Mouse (Mus musculus) midbrain, embryonic 12.5 days (tissue): ENCODE measurements around the gene Arhgef10l. TPM values are rescaled to one million over a fixed set of nuclear protein-coding genes. Genes with fewer than 3 reads are reported as not detected.

Experiments
- ATAC-seq: fragments of 200-750 bp; cut with Nextera tagmentation; 2 replicates; pipeline ENCODE4 v1.8.0; 2017; ENCODE audit warnings: low read depth, moderate TSS enrichment, moderate library complexity; ENCODE audit not compliant: low FRiP score
- H3K27ac ChIP-seq: fragments of 300-500 bp; sonication (generic); replicated peaks from 2 replicates; pipeline ENCODE4 v1.5.1; 2016; ENCODE audit warnings: mild to moderate bottlenecking
- H3K27me3 ChIP-seq: fragments of 300-500 bp; sonication (generic); 2 replicates; pipeline ENCODE4 v1.6.1; 2016; ENCODE audit warnings: mild to moderate bottlenecking
- H3K36me3 ChIP-seq: fragments of 300-500 bp; sonication (generic); 2 replicates; pipeline ENCODE4 v1.6.1; 2016
- H3K4me1 ChIP-seq: fragments of 300-500 bp; sonication (generic); 2 replicates; pipeline ENCODE4 v1.6.1; 2016
- H3K4me2 ChIP-seq: fragments of 300-500 bp; sonication (generic); replicated peaks from 2 replicates; pipeline ENCODE4 v1.6.1; 2016; ENCODE audit warnings: mild to moderate bottlenecking, moderate library complexity
- H3K4me3 ChIP-seq: fragments of 300-500 bp; sonication (generic); 2 replicates; pipeline ENCODE4 v1.5.1; 2016; ENCODE audit warnings: mild to moderate bottlenecking
- H3K9ac ChIP-seq: fragments of 300-500 bp; sonication (generic); replicated peaks from 2 replicates; pipeline ENCODE4 v1.6.1; 2016; ENCODE audit warnings: mild to moderate bottlenecking, moderate library complexity
- H3K9me3 ChIP-seq: fragments of 300-500 bp; sonication (generic); 2 replicates; pipeline ENCODE4 v1.6.1; 2016; ENCODE audit warnings: mild to moderate bottlenecking
- whole genome bisulfite sequencing: fragments of 180-500 bp; shearing (Covaris S2); methylation state at CpG from one replicate; pipeline ENCODE4 v1.1.7; 2016; 5-methylcytosine and 5-hydroxymethylcytosine counted together
- polyA plus RNA-seq: library from polyadenylated mRNA; unstranded; fragments of >200 nt; fragmentation: Nextera tagmentation; extraction: Ambion mirVana; gene quantifications from 2 replicates; pipeline ENCODE4 v1.2.1, GENCODE M21; 2016

Arhgef10l gene
- polyA plus RNA-seq, 1 experiment from 2014 or later = 36.5 TPM

GRCm38 (mm10) chr4:140550670-140551069, 115.1 kb downstream of the Arhgef10l start:
- H3K36me3 ChIP-seq = peaks cover 87% of the 10 kb centered on the region
- ATAC-seq = no peak

GRCm38 (mm10) chr4:140549975-140550374, 115.8 kb downstream of the Arhgef10l start:
- H3K27ac ChIP-seq = peak overlapping the region; percentile 25; the same call in 1 of the 2 replicates
- peaks cover 86% of the 10 kb centered on the region for H3K36me3 ChIP-seq
- ATAC-seq = no peak

More at GRCm38 (mm10) chr4:140550670-140551069, 115.1 kb downstream of the Arhgef10l start:
- no peaks in the 10 kb centered on the region for H3K4me1 ChIP-seq
- no peaks in the 10 kb centered on the region for H3K27me3 ChIP-seq
- H3K9ac ChIP-seq = no peak overlapping the region
- WGBS = 92% methylated on average over 6 of the region's 6 CpGs
- H3K4me3 ChIP-seq = no peak overlapping the region
- no peaks in the 10 kb centered on the region for H3K9me3 ChIP-seq
- no peak overlapping the region for H3K4me2 ChIP-seq
- 0 out of 2 replicates have a peak overlapping the region, but pooled peaks have one; percentile 25 for H3K27ac ChIP-seq

GRCm38 (mm10) chr4:140547488-140547887, 118.3 kb downstream of the Arhgef10l start:
- H3K4me1 ChIP-seq = no peaks in the 10 kb centered on the region
- 0 out of 2 replicates have a peak, but pooled peaks have one; percentile 30 for ATAC-seq
- WGBS = 31% methylated on average over 7 of the region's 7 CpGs
- no peaks in the 10 kb centered on the region for H3K9me3 ChIP-seq
- H3K4me2 ChIP-seq = no peak overlapping the region
- no peak overlapping the region for H3K27ac ChIP-seq
- H3K9ac ChIP-seq = no peak overlapping the region
- no peaks in the 10 kb centered on the region for H3K27me3 ChIP-seq
- H3K36me3 ChIP-seq = peaks cover 86% of the 10 kb centered on the region
- H3K4me3 ChIP-seq = no peak overlapping the region

More at GRCm38 (mm10) chr4:140549975-140550374, 115.8 kb downstream of the Arhgef10l start:
- Histone ChIP-seq H3K4me1 (no peaks in the 10 kb centered on the region), H3K27me3 (no peaks in the 10 kb centered on the region), H3K9ac (no peak overlapping the region), H3K9me3 (no peaks in the 10 kb centered on the region), H3K4me3 (no peak overlapping the region), H3K4me2 (no peak overlapping the region)
- 90% methylated on average over 12 of the region's 12 CpGs for WGBS

- Histone ChIP-seq H3K4me2 (no peak overlapping the region), H3K9me3 (no peaks in the 10 kb centered on the region), H3K4me3 (no peak overlapping the region), H3K27me3 (no peaks in the 10 kb centered on the region), H3K27ac (no peak overlapping the region), H3K4me1 (0 out of 2 replicates have a peak, but pooled peaks cover 5% of the 10 kb centered on the region), H3K9ac (no peak overlapping the region), H3K36me3 (peaks cover 73% of the 10 kb centered on the region)
- ATAC-seq = 0 out of 2 replicates have a peak, but pooled peaks have one; percentile 31
- WGBS = 30% methylated on average over 11 of the region's 11 CpGs
Measured at GRCm38 (mm10) chr4:140539125-140539524, 126.7 kb downstream of the Arhgef10l start.

GRCm38 (mm10) chr4:140537561-140538021, 128.2 kb downstream of the Arhgef10l start:
- Histone ChIP-seq H3K4me2 (no peak overlapping the region), H3K27ac (no peak overlapping the region), H3K9me3 (no peaks in the 10 kb centered on the region), H3K36me3 (peaks cover 67% of the 10 kb centered on the region), H3K27me3 (no peaks in the 10 kb centered on the region), H3K4me3 (no peak overlapping the region), H3K9ac (no peak overlapping the region), H3K4me1 (peaks cover 18% of the 10 kb centered on the region)
- 86% methylated on average over 5 of the region's 5 CpGs for WGBS
- no peak for ATAC-seq

GRCm38 (mm10) chr4:140535323-140535722, 130.5 kb downstream of the Arhgef10l start:
- Histone ChIP-seq H3K9me3 (no peaks in the 10 kb centered on the region), H3K4me2 (no peak overlapping the region), H3K4me1 (peaks cover 27% of the 10 kb centered on the region), H3K4me3 (no peak overlapping the region), H3K27me3 (no peaks in the 10 kb centered on the region), H3K27ac (no peak overlapping the region), H3K9ac (no peak overlapping the region), H3K36me3 (peaks cover 47% of the 10 kb centered on the region)
- WGBS = 88% methylated on average over 8 of the region's 8 CpGs
- no peak for ATAC-seq

GRCm38 (mm10) chr4:140532270-140532669, 133.5 kb downstream of the Arhgef10l start:
- ATAC-seq = peak; percentile 50
- WGBS = 14% methylated on average over 15 of the region's 15 CpGs
- H3K36me3 ChIP-seq = peaks cover 48% of the 10 kb centered on the region

GRCm38 (mm10) chr4:140531024-140531423, 134.8 kb downstream of the Arhgef10l start:
- no peak overlapping the region for H3K9ac ChIP-seq
- no peak overlapping the region; the same call in 1 of the 2 replicates for H3K27ac ChIP-seq
- H3K36me3 ChIP-seq = peaks cover 36% of the 10 kb centered on the region
- H3K4me3 ChIP-seq = no peak overlapping the region
- 46% methylated on average over 9 of the region's 9 CpGs for WGBS
- no peaks in the 10 kb centered on the region for H3K9me3 ChIP-seq
- H3K27me3 ChIP-seq = no peaks in the 10 kb centered on the region
- peaks cover 35% of the 10 kb centered on the region for H3K4me1 ChIP-seq
- no peak overlapping the region for H3K4me2 ChIP-seq
- no peak for ATAC-seq

More at GRCm38 (mm10) chr4:140532270-140532669, 133.5 kb downstream of the Arhgef10l start:
- Histone ChIP-seq H3K27ac (peak overlapping the region; percentile 81), H3K27me3 (no peaks in the 10 kb centered on the region), H3K4me3 (no peak overlapping the region), H3K4me2 (no peak overlapping the region), H3K4me1 (peaks cover 35% of the 10 kb centered on the region), H3K9ac (0 out of 2 replicates have a peak overlapping the region, but pooled peaks have one; percentile 4), H3K9me3 (no peaks in the 10 kb centered on the region)

- Histone ChIP-seq H3K27ac (peak overlapping the region; percentile 46; the same call in 1 of the 2 replicates), H3K9me3 (no peaks in the 10 kb centered on the region), H3K9ac (no peak overlapping the region), H3K4me1 (peaks cover 35% of the 10 kb centered on the region), H3K36me3 (peaks cover 36% of the 10 kb centered on the region), H3K27me3 (no peaks in the 10 kb centered on the region), H3K4me2 (no peak overlapping the region), H3K4me3 (no peak overlapping the region)
- ATAC-seq = no peak
- 68% methylated on average over 14 of the region's 14 CpGs for WGBS
Measured at GRCm38 (mm10) chr4:140529735-140530134, 136.1 kb downstream of the Arhgef10l start.

GRCm38 (mm10) chr4:140528443-140528842, 137.4 kb downstream of the Arhgef10l start:
- Histone ChIP-seq H3K9me3 (no peaks in the 10 kb centered on the region), H3K27me3 (no peaks in the 10 kb centered on the region), H3K4me1 (peaks cover 31% of the 10 kb centered on the region), H3K9ac (no peak overlapping the region), H3K27ac (no peak overlapping the region), H3K4me2 (no peak overlapping the region), H3K36me3 (peaks cover 34% of the 10 kb centered on the region), H3K4me3 (no peak overlapping the region)
- no peak for ATAC-seq
- WGBS = 71% methylated on average over 5 of the region's 5 CpGs

- Histone ChIP-seq H3K9me3 (no peaks in the 10 kb centered on the region), H3K27me3 (no peaks in the 10 kb centered on the region), H3K27ac (no peak overlapping the region; the same call in 1 of the 2 replicates), H3K9ac (no peak overlapping the region), H3K4me1 (peaks cover 11% of the 10 kb centered on the region), H3K36me3 (peaks cover 46% of the 10 kb centered on the region), H3K4me3 (no peak overlapping the region), H3K4me2 (no peak overlapping the region)
- 71% methylated on average over 10 of the region's 10 CpGs for WGBS
- no peak for ATAC-seq
Measured at GRCm38 (mm10) chr4:140525674-140526177, 140.1 kb downstream of the Arhgef10l start.

- WGBS = 80% methylated on average over 13 of the region's 13 CpGs
Measured at GRCm38 (mm10) chr4:140524927-140525326, 140.9 kb downstream of the Arhgef10l start.

More at GRCm38 (mm10) chr4:140524927-140525326, 140.9 kb downstream of the Arhgef10l start:
- Histone ChIP-seq H3K27me3 (no peaks in the 10 kb centered on the region), H3K4me1 (peaks cover 4% of the 10 kb centered on the region), H3K27ac (no peak overlapping the region), H3K9me3 (no peaks in the 10 kb centered on the region), H3K36me3 (peaks cover 54% of the 10 kb centered on the region), H3K4me2 (no peak overlapping the region), H3K9ac (no peak overlapping the region), H3K4me3 (no peak overlapping the region)
- ATAC-seq = no peak
